Mouse (Mus musculus) left cerebral cortex, adult 6 months (tissue): ENCODE results near the gene Zfp945. TPM values are rescaled to one million over a fixed set of nuclear protein-coding genes. Genes with fewer than 3 reads are reported as not detected.

Experiments
- long read RNA-seq, 2 experiments: library from polyadenylated mRNA; unstranded; transcript quantifications; one replicate each; pipeline ENCODE4 v2.0.0; 2019 to 2020
- polyA plus RNA-seq: library from polyadenylated mRNA; unstranded; fragments of <200 nt; fragmentation: Nextera tagmentation; gene quantifications from 2 replicates; pipeline ENCODE4 v1.2.3, GENCODE M21; 2021

Gene Zfp945
- polyA plus RNA-seq = 3.3 and 3.9 TPM in 2 replicates
- long read RNA-seq, experiment 1, full-length matches to known transcripts = 21 of 35 reads
- long read RNA-seq, experiment 1, partial matches to known transcripts = 2 of 35 reads
- long read RNA-seq, experiment 1, other reads (novel, unspliced or antisense) = 12 of 35 reads
- long read RNA-seq, experiment 2, full-length matches to known transcripts = 12 of 20 reads
- long read RNA-seq, experiment 2, partial matches to known transcripts = 1 of 20 reads
- long read RNA-seq, experiment 2, other reads (novel, unspliced or antisense) = 7 of 20 reads

GRCm38 (mm10) chr17:22866845-22867481 is at the start of gene Zfp945:
TSS of gene Zfp945 (minus strand) at chr17:22867134.

Other genes starting within 250 kb of the Zfp945 start
- gene Vmn2r113, start 75.8 kb upstream of the Zfp945 start, polyA plus RNA-seq = not detected in 2 replicates
- not detected in 2 replicates for gene Vmn2r-ps130, start 194.0 kb upstream of the Zfp945 start, polyA plus RNA-seq